8 mouse cellular contexts compared by ENCODE assay signal in genomic region chr9:110245590-110246320, GRCm38 (mm10). TPM values are rescaled to one million over a fixed set of nuclear protein-coding genes. Genes with fewer than 3 reads are reported as not detected.
DNase-seq lines count a peak whose midpoint lies in the region; ATAC-seq and TF ChIP-seq lines count a peak whose summit lies in the region.

No protein-coding gene starts in this region.

- peak; percentile 7 to 39 for DNase-seq in spleen, postnatal 10 days (ENCODE audit: low spot score in 2 of 2)
- DNase-seq in spleen, postnatal 36 days (ENCODE audit: low spot score in 2 of 2), result no peak
- DNase-seq in embryo, embryonic 11 days, result peak; percentile 78
- DNase-seq in liver, adult 2 months (ENCODE audit: extremely low read depth, low read depth, low spot score), result peak; percentile 35
- DNase-seq in naive thymus-derived CD4-positive, alpha-beta T cell, adult 2 months (ENCODE audit: low read depth), result peak; percentile 22
- DNase-seq in thymus, postnatal 0 days (ENCODE audit: low spot score), result peak; percentile 27

- H3K9ac ChIP-seq in heart, embryonic 11.5 days (ENCODE audit: low read depth, low read length), result peak overlapping the region; percentile 54; the same call in 1 of the 2 replicates
- H3K9ac ChIP-seq in kidney, embryonic 16.5 days (replicated peaks; ENCODE audit: low read length), result peak overlapping the region; percentile 63
- peak overlapping the region; percentile 78 for H3K9ac ChIP-seq in liver, adult 2 months (ENCODE audit: low read depth, low read length)

- TF ChIP-seq POLR2A in liver, adult 2 months (IDR thresholded peaks at IDR 0.05; ENCODE audit: extremely low read depth, insufficient read depth, low read length), result no peak

- H3K27ac ChIP-seq in heart, embryonic 11.5 days (ENCODE audit: low read depth, low read length), result no peak overlapping the region
- H3K27ac ChIP-seq in kidney, embryonic 16.5 days (ENCODE audit: low read length), result no peak overlapping the region
- no peak overlapping the region for H3K27ac ChIP-seq in liver, adult 2 months (replicated peaks; ENCODE audit: insufficient read depth, low read depth, low read length)

- peaks cover 30% of the 10 kb centered on the region for H3K27me3 ChIP-seq in heart, embryonic 11.5 days (ENCODE audit: control insufficient read depth, insufficient read depth, low read length)
- H3K27me3 ChIP-seq in kidney, embryonic 16.5 days (ENCODE audit: insufficient read depth, low read length), result peaks cover 12% of the 10 kb centered on the region
- H3K27me3 ChIP-seq in liver, adult 2 months (ENCODE audit: control insufficient read depth, insufficient read depth, low read length), result no peaks in the 10 kb centered on the region

- TF ChIP-seq CTCF in liver, adult 2 months (IDR thresholded peaks at IDR 0.05; ENCODE audit: low read depth, low read length), result no peak

- H3K4me2 ChIP-seq in heart, embryonic 11.5 days, result peak overlapping the region; percentile 95
- peak overlapping the region; percentile 100 for H3K4me2 ChIP-seq in kidney, embryonic 16.5 days (replicated peaks; ENCODE audit: low read depth, low read length)

- H3K4me1 ChIP-seq in heart, embryonic 11.5 days (ENCODE audit: control insufficient read depth, insufficient read depth, low read length), result peaks cover 18% of the 10 kb centered on the region
- H3K4me1 ChIP-seq in kidney, embryonic 16.5 days (ENCODE audit: insufficient read depth, low read length), result peaks cover 20% of the 10 kb centered on the region
- peaks cover 3% of the 10 kb centered on the region; the same call in 1 of the 2 replicates for H3K4me1 ChIP-seq in liver, adult 2 months (ENCODE audit: control insufficient read depth, insufficient read depth, low read length)

- no peaks in the 10 kb centered on the region for H3K36me3 ChIP-seq in heart, embryonic 11.5 days (ENCODE audit: control insufficient read depth, insufficient read depth, low read length)
- peaks cover 7% of the 10 kb centered on the region; the same call in 1 of the 2 replicates for H3K36me3 ChIP-seq in kidney, embryonic 16.5 days (ENCODE audit: insufficient read depth, low read length)
- H3K36me3 ChIP-seq in liver, adult 2 months (ENCODE audit: control insufficient read depth, insufficient read depth, low read length), result no peaks in the 10 kb centered on the region

- peak; percentile 50 for ATAC-seq in heart, embryonic 11.5 days (replicated peaks; ENCODE audit: insufficient number of reproducible peaks, low FRiP score, low TSS enrichment)
- ATAC-seq in kidney, embryonic 16.5 days (ENCODE audit: low FRiP score, low TSS enrichment), result peak; percentile 89

- H3K79me2 ChIP-seq in liver, adult 2 months (ENCODE audit: control insufficient read depth, insufficient read depth, low read length), result no peaks in the 10 kb centered on the region

- WGBS in heart, embryonic 11.5 days (ENCODE audit: insufficient replicate concordance), result 2% methylated on average over 39 of the region's 40 CpGs
- under 1% methylated on average over 32 of the region's 40 CpGs for WGBS in kidney, embryonic 16.5 days
- WGBS in liver, adult 2 months, result 2% methylated on average over 37 of the region's 40 CpGs

- no peaks in the 10 kb centered on the region for H3K9me3 ChIP-seq in heart, embryonic 11.5 days (replicated peaks; ENCODE audit: control insufficient read depth, low read length)
- no peaks in the 10 kb centered on the region for H3K9me3 ChIP-seq in kidney, embryonic 16.5 days (ENCODE audit: low read length)

- H3K4me3 ChIP-seq in heart, embryonic 11.5 days (ENCODE audit: low read depth, low read length), result peak overlapping the region; percentile 74
- H3K4me3 ChIP-seq in kidney, embryonic 16.5 days (ENCODE audit: low read length), result peak overlapping the region; percentile 73
- peak overlapping the region; percentile 79 for H3K4me3 ChIP-seq in liver, adult 2 months (ENCODE audit: insufficient read depth, low read depth, low read length)

RNA-seq across cellular contexts. Expression of gene Cspg5, which starts 2.2 kb away (rescaled TPM):
- 0.66 and 1.3 TPM in 2 replicates for polyA plus RNA-seq in heart, embryonic 11.5 days (2014; fragmentation: Nextera tagmentation; extraction: Ambion mirVana)
- 1.7 and 2.5 TPM in 2 replicates for polyA plus RNA-seq in kidney, embryonic 16.5 days (2015; fragmentation: Nextera tagmentation; extraction: Ambion mirVana)
- total RNA-seq in liver, adult 2 months (2014; rRNA removed), result 0.09 and 0.13 TPM in 2 replicates
- 0.16 and 0.30 TPM in 2 replicates for polyA plus RNA-seq in liver, adult 2 months (2012; rRNA removed)
- 0.12 and 0.26 TPM in 2 replicates for polyA plus RNA-seq in thymus, postnatal 0 days (2015; fragmentation: Nextera tagmentation; extraction: Ambion mirVana)

RNA-seq across cellular contexts. Expression of gene Elp6, which starts 59.2 kb away (rescaled TPM):
- 17.4 and 18.7 TPM in 2 replicates for polyA plus RNA-seq in heart, embryonic 11.5 days (2014; fragmentation: Nextera tagmentation; extraction: Ambion mirVana)
- polyA plus RNA-seq in kidney, embryonic 16.5 days (2015; fragmentation: Nextera tagmentation; extraction: Ambion mirVana), result 29.6 and 32.4 TPM in 2 replicates
- 5.0 and 5.9 TPM in 2 replicates for total RNA-seq in liver, adult 2 months (2014; rRNA removed)
- 6.6 and 7.3 TPM in 2 replicates for polyA plus RNA-seq in liver, adult 2 months (2012; rRNA removed)
- polyA plus RNA-seq in thymus, postnatal 0 days (2015; fragmentation: Nextera tagmentation; extraction: Ambion mirVana), result 20.5 and 20.9 TPM in 2 replicates

Comparison
In these comparisons a context has a peak if more than half of its experiments do, and no peak if none do; other contexts are left out.
1. DNase-seq: peak in spleen, postnatal 10 days (2 of 2), embryo, embryonic 11 days (single experiment), liver, adult 2 months (single experiment), naive thymus-derived CD4-positive, alpha-beta T cell, adult 2 months (single experiment) and thymus, postnatal 0 days (single experiment); none in spleen, postnatal 36 days (0 of 2).
2. Peak in every context shown above with its lines, with median percentiles within 50 percentile points of each other: H3K4me3 ChIP-seq and H3K9ac ChIP-seq.